Mouse (Mus musculus): ENCODE measurements at regions not wholly inside any gene's neighbourhood (a gene's known extent, or its start where the extent isn't known, plus 50 kb on each side); places are given as distances from the start of the nearest gene placed in this dataset.

DNA sequence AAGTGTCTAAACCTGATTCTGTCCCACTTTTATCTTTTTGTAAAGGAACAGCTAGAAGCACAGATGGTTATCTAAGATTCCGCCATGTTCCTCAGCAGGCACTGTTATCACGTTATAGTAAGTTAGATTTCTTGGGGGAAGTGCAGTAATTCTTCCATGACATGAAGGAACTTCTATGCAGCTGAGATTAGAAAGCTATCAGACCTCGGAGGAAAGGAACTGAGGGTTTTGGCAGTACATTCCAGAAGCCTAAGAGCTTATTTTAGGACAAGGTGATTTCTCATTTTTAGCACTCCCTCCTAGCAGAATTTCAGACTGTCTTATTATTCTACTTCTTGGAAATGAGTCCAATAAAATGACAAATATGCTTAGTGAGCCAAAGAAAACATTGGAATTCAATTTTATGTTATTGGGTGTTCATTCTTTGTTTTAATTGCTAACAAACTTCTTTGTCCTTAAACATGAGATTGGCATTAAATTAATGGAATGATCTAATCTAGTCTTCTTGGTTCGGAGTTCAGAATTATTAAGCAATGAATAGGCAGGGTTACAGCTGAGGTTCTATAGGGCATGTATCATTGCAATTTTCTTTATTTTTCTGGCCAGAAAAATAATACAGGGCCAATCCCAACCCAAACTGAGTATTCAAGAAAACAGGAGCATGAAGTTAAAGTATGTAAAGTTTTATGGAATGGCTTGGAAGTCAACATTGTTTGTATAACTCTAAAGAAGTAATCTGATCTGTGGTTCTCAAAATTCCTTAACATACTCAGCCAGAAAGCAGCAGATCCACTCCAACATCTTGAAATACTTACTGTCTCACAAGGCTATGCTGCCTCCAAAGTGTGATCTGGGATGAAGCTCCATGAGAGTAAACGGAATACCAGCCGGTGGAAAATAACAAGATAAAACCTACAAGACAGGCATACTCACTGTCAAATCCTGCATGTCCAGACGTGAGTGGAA, 678.7 kb downstream of the Car8 start:
- TF ChIP-seq CTCF (IDR thresholded peaks at IDR 0.05; ENCODE audit: low read depth, low read length) (no peak), POLR2A (IDR thresholded peaks at IDR 0.05; ENCODE audit: borderline replicate concordance, low read depth, low read length) (no peak)

Data from bone marrow macrophage, adult 2 months (primary cell).